Mouse (Mus musculus) embryonic fibroblast, embryonic 13.5 days (primary cell): ENCODE data around the gene Irs1.

Experiments
- CTCF ChIP-seq: IDR thresholded peaks from 2 replicates; pipeline ENCODE4 v1.5.1; 2011; ENCODE audit warnings: mild to moderate bottlenecking, control low read depth, low read length, moderate library complexity, borderline replicate concordance; ENCODE audit not compliant: insufficient read depth
- POLR2A ChIP-seq: IDR thresholded peaks from 2 replicates; pipeline ENCODE4 v1.6.1; 2011; ENCODE audit warnings: low read depth, mild to moderate bottlenecking, control low read depth, low read length, moderate library complexity

GRCm38 (mm10) chr1:82261638-82262037 lies 29.6 kb downstream of the Irs1 start:
- no peak for TF ChIP-seq POLR2A
- TF ChIP-seq CTCF, result no peak
